Comparison of ENCODE assay signal across 17 mouse cellular contexts in the genomic region with DNA sequence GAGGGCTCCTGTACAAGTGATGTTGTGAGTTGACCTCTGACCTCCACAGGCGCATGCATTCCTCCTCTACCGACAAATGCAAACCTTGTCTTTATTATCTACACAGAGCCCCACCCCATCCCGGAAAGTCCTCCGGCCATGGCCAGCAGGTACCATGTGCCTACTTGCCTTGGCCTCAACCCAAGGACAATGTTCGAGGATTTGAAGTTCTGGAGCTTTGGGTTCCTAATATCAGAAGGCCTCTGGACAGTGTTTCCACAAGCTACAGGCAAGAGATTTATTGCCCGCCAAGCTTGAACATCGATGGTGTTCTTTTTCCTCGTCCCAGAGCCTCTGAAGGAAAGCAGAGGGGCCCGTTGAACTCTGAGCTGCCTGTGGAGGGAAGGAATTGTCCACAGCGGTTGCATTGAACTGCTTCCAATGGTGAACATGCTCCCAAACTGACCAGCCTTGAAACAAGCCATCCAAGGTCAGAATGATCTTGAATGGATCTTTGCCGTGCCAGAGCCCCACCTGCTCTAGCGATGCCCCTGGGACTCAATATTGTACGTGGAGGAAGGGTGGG.
A peak's percentile ranks its signal among the peaks of the same experiment; 100 is the strongest.
DNase-seq lines count a peak whose midpoint lies in the region; ATAC-seq lines count a peak whose summit lies in the region.
"Had no signal": no experiment of that assay in that cellular context is flagged by ENCODE, and none has a peak within 500 bp of the region (broad histone marks: within the 10 kb centered on the region; RNA-seq: fewer than 3 reads in every experiment).

No protein-coding gene starts in this region.

- no peak for ATAC-seq in forebrain, embryonic 13.5 days
- no peak for ATAC-seq in forebrain, embryonic 15.5 days (replicated peaks)
- no peak for ATAC-seq in hindbrain, embryonic 13.5 days (ENCODE audit: low FRiP score)
- ATAC-seq in midbrain, embryonic 14.5 days (ENCODE audit: low FRiP score, low TSS enrichment): no peak
- no peak for ATAC-seq in liver, embryonic 12.5 days
- ATAC-seq in megakaryocyte, adult 5-6 weeks (ENCODE audit: poor library complexity, severe bottlenecking): no peak
- ATAC-seq: Patski had no signal

- WGBS in forebrain, embryonic 13.5 days: 82% methylated on average over 13 of the region's 13 CpGs
- WGBS in forebrain, embryonic 15.5 days: 77% methylated on average over 13 of the region's 13 CpGs
- WGBS in hindbrain, embryonic 13.5 days: 77% methylated on average over 13 of the region's 13 CpGs
- 87% methylated on average over 13 of the region's 13 CpGs for WGBS in midbrain, embryonic 14.5 days
- 71% methylated on average over 13 of the region's 13 CpGs for WGBS in liver, embryonic 12.5 days (ENCODE audit: insufficient replicate concordance)

- H3K36me3 ChIP-seq in forebrain, embryonic 13.5 days (ENCODE audit: poor library complexity, severe bottlenecking): no peaks in the 10 kb centered on the region
- H3K36me3 ChIP-seq in forebrain, embryonic 15.5 days: no peaks in the 10 kb centered on the region
- H3K36me3 ChIP-seq in hindbrain, embryonic 13.5 days: no peaks in the 10 kb centered on the region
- no peaks in the 10 kb centered on the region for H3K36me3 ChIP-seq in midbrain, embryonic 14.5 days (ENCODE audit: control insufficient read depth, insufficient read depth, low read length)
- H3K36me3 ChIP-seq in liver, embryonic 12.5 days: no peaks in the 10 kb centered on the region

- no peak overlapping the region for H3K4me3 ChIP-seq in forebrain, embryonic 13.5 days
- no peak overlapping the region for H3K4me3 ChIP-seq in forebrain, embryonic 15.5 days
- H3K4me3 ChIP-seq in hindbrain, embryonic 13.5 days: no peak overlapping the region
- H3K4me3 ChIP-seq in midbrain, embryonic 14.5 days (replicated peaks; ENCODE audit: low read depth, low read length): no peak overlapping the region
- no peak overlapping the region for H3K4me3 ChIP-seq in liver, embryonic 12.5 days
- H3K4me3 ChIP-seq: erythroblast, embryonic 14.5 days; heart, adult 2 months; myocyte had no signal

- no peak overlapping the region for H3K9ac ChIP-seq in forebrain, embryonic 13.5 days
- H3K9ac ChIP-seq in forebrain, embryonic 15.5 days (replicated peaks): no peak overlapping the region
- H3K9ac ChIP-seq in hindbrain, embryonic 13.5 days: peak overlapping the region; percentile 60; the same call in 1 of the 2 replicates
- no peak overlapping the region for H3K9ac ChIP-seq in midbrain, embryonic 14.5 days (replicated peaks; ENCODE audit: low read length)
- no peak overlapping the region for H3K9ac ChIP-seq in liver, embryonic 12.5 days

- no peaks in the 10 kb centered on the region for H3K27me3 ChIP-seq in forebrain, embryonic 13.5 days
- H3K27me3 ChIP-seq in forebrain, embryonic 15.5 days: no peaks in the 10 kb centered on the region
- H3K27me3 ChIP-seq in hindbrain, embryonic 13.5 days: no peaks in the 10 kb centered on the region
- no peaks in the 10 kb centered on the region for H3K27me3 ChIP-seq in midbrain, embryonic 14.5 days (ENCODE audit: control insufficient read depth, insufficient read depth, low read length)
- H3K27me3 ChIP-seq in liver, embryonic 12.5 days (replicated peaks): no peaks in the 10 kb centered on the region
- H3K27me3 ChIP-seq: Patski had no signal

- no peak overlapping the region for H3K4me2 ChIP-seq in forebrain, embryonic 13.5 days
- H3K4me2 ChIP-seq in forebrain, embryonic 15.5 days (replicated peaks): no peak overlapping the region
- H3K4me2 ChIP-seq in hindbrain, embryonic 13.5 days: no peak overlapping the region
- no peak overlapping the region for H3K4me2 ChIP-seq in midbrain, embryonic 14.5 days (ENCODE audit: low read length)
- H3K4me2 ChIP-seq in liver, embryonic 12.5 days: no peak overlapping the region

- peak; percentile 21 for DNase-seq in adrenal gland, postnatal 14 days
- DNase-seq in midbrain, embryonic 14.5 days: no peak
- DNase-seq in frontal cortex, adult 2 months (ENCODE audit: extremely low spot score in 1 of 2, low spot score in 1 of 2): no peak
- DNase-seq: B cell, adult 2 months; cerebellum, postnatal 10 days; layer of hippocampus, postnatal 36 days; lung, adult 18-20 months; lung, postnatal 4 days had no signal

- H3K27ac ChIP-seq in forebrain, embryonic 13.5 days: peak overlapping the region; percentile 77
- H3K27ac ChIP-seq in forebrain, embryonic 15.5 days (replicated peaks): no peak overlapping the region
- H3K27ac ChIP-seq in hindbrain, embryonic 13.5 days: peak overlapping the region; percentile 84
- H3K27ac ChIP-seq in midbrain, embryonic 14.5 days (replicated peaks; ENCODE audit: low read depth, low read length): peak overlapping the region; percentile 71; the same call in 1 of the 2 replicates
- H3K27ac ChIP-seq in liver, embryonic 12.5 days: no peak overlapping the region
- H3K27ac ChIP-seq: heart, adult 2 months had no signal

- H3K9me3 ChIP-seq in forebrain, embryonic 13.5 days (replicated peaks): no peaks in the 10 kb centered on the region
- no peaks in the 10 kb centered on the region for H3K9me3 ChIP-seq in forebrain, embryonic 15.5 days
- no peaks in the 10 kb centered on the region for H3K9me3 ChIP-seq in hindbrain, embryonic 13.5 days
- H3K9me3 ChIP-seq in midbrain, embryonic 14.5 days (ENCODE audit: control insufficient read depth, low read length): no peaks in the 10 kb centered on the region
- no peaks in the 10 kb centered on the region for H3K9me3 ChIP-seq in liver, embryonic 12.5 days (replicated peaks)

- peaks cover 55% of the 10 kb centered on the region for H3K4me1 ChIP-seq in forebrain, embryonic 13.5 days
- H3K4me1 ChIP-seq in forebrain, embryonic 15.5 days: peaks cover 37% of the 10 kb centered on the region
- peaks cover 46% of the 10 kb centered on the region for H3K4me1 ChIP-seq in hindbrain, embryonic 13.5 days (replicated peaks)
- H3K4me1 ChIP-seq in midbrain, embryonic 14.5 days (ENCODE audit: control insufficient read depth, insufficient read depth, low read length): peaks cover 39% of the 10 kb centered on the region
- H3K4me1 ChIP-seq in liver, embryonic 12.5 days: no peaks in the 10 kb centered on the region

Comparison
In these comparisons a context has a peak if more than half of its experiments do, and no peak if none do; other contexts are left out.
1. H3K27ac ChIP-seq: peak in forebrain, embryonic 13.5 days (single experiment), hindbrain, embryonic 13.5 days (single experiment) and midbrain, embryonic 14.5 days (single experiment); none in forebrain, embryonic 15.5 days (single experiment) and liver, embryonic 12.5 days (single experiment).